Mouse (Mus musculus): ENCODE results near the gene Slc10a1. TPM values are rescaled to one million over a fixed set of nuclear protein-coding genes. Genes with fewer than 3 reads are reported as not detected.

Gene Slc10a1
- total and polyA plus RNA-seq, 3 experiments: 0.12 to 0.18 TPM; not detected in 1

GRCm38 (mm10) chr12:80971756-80972155 lies 3.3 kb upstream of the Slc10a1 start:
- Histone ChIP-seq H3K36me3 (ENCODE audit: control insufficient read depth in 1 of 2, insufficient read depth in 2 of 2, low read length in 2 of 2) (no peaks in the 10 kb centered on the region), H3K27me3 (ENCODE audit: control insufficient read depth in 1 of 2, insufficient read depth in 2 of 2, low read length in 2 of 2) (peaks cover 13 to 14% of the 10 kb centered on the region in 2 experiments), H3K79me2 (ENCODE audit: control insufficient read depth, insufficient read depth, low read length, poor library complexity) (no peaks in the 10 kb centered on the region), H3K27ac (ENCODE audit: control insufficient read depth, low read depth, low read length) (no peak overlapping the region), H3K4me1 (ENCODE audit: control insufficient read depth in 1 of 2, insufficient read depth in 2 of 2, low read length in 2 of 2) (no peaks in the 10 kb centered on the region), H3K9ac (ENCODE audit: control insufficient read depth, low read depth, low read length, poor library complexity, severe bottlenecking) (no peak overlapping the region), H3K9me3 (replicated peaks; ENCODE audit: insufficient read depth, low read length) (no peaks in the 10 kb centered on the region), H3K4me3 (ENCODE audit: control insufficient read depth in 1 of 2, insufficient read depth in 1 of 2, low read depth in 2 of 2, low read length in 2 of 2) (no peak overlapping the region)
- no peak for TF ChIP-seq MAFK (IDR thresholded peaks at IDR 0.05; ENCODE audit: borderline replicate concordance, low read depth, low read length)
- no peak for TF ChIP-seq USF1 (IDR thresholded peaks at IDR 0.05; ENCODE audit: low read depth, low read length)
- no peak for TF ChIP-seq JUND (IDR thresholded peaks at IDR 0.05; ENCODE audit: low read depth, low read length)
- TF ChIP-seq E2F4 (IDR thresholded peaks at IDR 0.05; ENCODE audit: borderline replicate concordance, low read depth, low read length): no peak
- no peak for TF ChIP-seq POLR2A (IDR thresholded peaks at IDR 0.05; ENCODE audit: control insufficient read depth in 1 of 2, insufficient read depth in 1 of 2, low read depth in 1 of 2, low read length in 2 of 2, poor library complexity in 1 of 2)
- TF ChIP-seq MAZ (IDR thresholded peaks at IDR 0.05; ENCODE audit: low read depth, low read length): no peak
- TF ChIP-seq TBP (IDR thresholded peaks at IDR 0.05; ENCODE audit: low read depth, low read length): no peak
- no peak for TF ChIP-seq KAT2A (conservative IDR thresholded peaks at IDR 0.05; ENCODE audit: low read depth, low read length)
- DNase-seq (ENCODE audit: low read depth, low spot score): no peak

GRCm38 (mm10) chr12:80970181-80970705 lies 1.7 kb upstream of the Slc10a1 start:
- H3K27me3 ChIP-seq (ENCODE audit: control insufficient read depth in 1 of 2, insufficient read depth in 2 of 2, low read length in 2 of 2): peaks cover 11 to 13% of the 10 kb centered on the region in 2 experiments
- H3K4me3 ChIP-seq (ENCODE audit: control insufficient read depth in 1 of 2, insufficient read depth in 1 of 2, low read depth in 2 of 2, low read length in 2 of 2): no peak overlapping the region
- no peak for DNase-seq (ENCODE audit: low read depth, low spot score)
- H3K4me1 ChIP-seq (ENCODE audit: control insufficient read depth in 1 of 2, insufficient read depth in 2 of 2, low read length in 2 of 2): no peaks in the 10 kb centered on the region
- H3K79me2 ChIP-seq (ENCODE audit: control insufficient read depth, insufficient read depth, low read length, poor library complexity): no peaks in the 10 kb centered on the region
- H3K9me3 ChIP-seq (replicated peaks; ENCODE audit: insufficient read depth, low read length): no peaks in the 10 kb centered on the region
- H3K9ac ChIP-seq (ENCODE audit: control insufficient read depth, low read depth, low read length, poor library complexity, severe bottlenecking): no peak overlapping the region
- no peak for TF ChIP-seq CHD1 (IDR thresholded peaks at IDR 0.05; ENCODE audit: low read depth, low read length)
- TF ChIP-seq KAT2A (conservative IDR thresholded peaks at IDR 0.05; ENCODE audit: low read depth, low read length): no peak
- no peak for TF ChIP-seq ELF1 (IDR thresholded peaks at IDR 0.05; ENCODE audit: low read depth, low read length)
- no peak for TF ChIP-seq POLR2A (IDR thresholded peaks at IDR 0.05; ENCODE audit: control insufficient read depth in 1 of 2, insufficient read depth in 1 of 2, low read depth in 1 of 2, low read length in 2 of 2, poor library complexity in 1 of 2)
- no peak for TF ChIP-seq ZKSCAN1 (IDR thresholded peaks at IDR 0.05; ENCODE audit: low read depth, low read length)
- TF ChIP-seq MYC (IDR thresholded peaks at IDR 0.05; ENCODE audit: low read depth, low read length): no peak
- TF ChIP-seq ZC3H11A (IDR thresholded peaks at IDR 0.05; ENCODE audit: low read depth, low read length): no peak
- TF ChIP-seq MYB (IDR thresholded peaks at IDR 0.05; ENCODE audit: low read depth, low read length): no peak
- no peaks in the 10 kb centered on the region for H3K36me3 ChIP-seq (ENCODE audit: control insufficient read depth in 1 of 2, insufficient read depth in 2 of 2, low read length in 2 of 2)
- H3K27ac ChIP-seq (ENCODE audit: control insufficient read depth, low read depth, low read length): no peak overlapping the region

- no peak for TF ChIP-seq BHLHE40 (IDR thresholded peaks at IDR 0.05; ENCODE audit: borderline replicate concordance, low read depth, low read length)
- no peak for TF ChIP-seq POLR2A (IDR thresholded peaks at IDR 0.05; ENCODE audit: control insufficient read depth in 1 of 2, insufficient read depth in 1 of 2, low read depth in 1 of 2, low read length in 2 of 2, poor library complexity in 1 of 2)
- TF ChIP-seq RAD21 (IDR thresholded peaks at IDR 0.05; ENCODE audit: low read depth, low read length): no peak
- no peak for TF ChIP-seq EP300 (IDR thresholded peaks at IDR 0.05; ENCODE audit: low read depth in 1 of 2, low read length in 2 of 2)
- TF ChIP-seq NELFE (IDR thresholded peaks at IDR 0.05; ENCODE audit: low read depth, low read length): no peak
- no peak for TF ChIP-seq TBP (IDR thresholded peaks at IDR 0.05; ENCODE audit: low read depth, low read length)
- no peak for TF ChIP-seq USF1 (IDR thresholded peaks at IDR 0.05; ENCODE audit: low read depth, low read length)
- TF ChIP-seq ZMIZ1 (IDR thresholded peaks at IDR 0.05; ENCODE audit: low read depth, low read length): no peak
- no peak for TF ChIP-seq ELF1 (IDR thresholded peaks at IDR 0.05; ENCODE audit: low read depth, low read length)
- no peak for TF ChIP-seq MYB (IDR thresholded peaks at IDR 0.05; ENCODE audit: low read depth, low read length)
- TF ChIP-seq ZKSCAN1 (IDR thresholded peaks at IDR 0.05; ENCODE audit: low read depth, low read length): no peak
- no peak for TF ChIP-seq KAT2A (conservative IDR thresholded peaks at IDR 0.05; ENCODE audit: low read depth, low read length)
- TF ChIP-seq MEF2A (IDR thresholded peaks at IDR 0.05; ENCODE audit: extremely low read depth, insufficient replicate concordance, low read depth, low read length, poor library complexity, severe bottlenecking): no peak
- TF ChIP-seq JUND (IDR thresholded peaks at IDR 0.05; ENCODE audit: low read depth, low read length): no peak
- TF ChIP-seq POLR2AphosphoS2 (IDR thresholded peaks at IDR 0.05; ENCODE audit: low read length): no peak
- TF ChIP-seq GATA1 (IDR thresholded peaks at IDR 0.05; ENCODE audit: low read depth, low read length): no peak
- no peak for TF ChIP-seq E2F4 (IDR thresholded peaks at IDR 0.05; ENCODE audit: borderline replicate concordance, low read depth, low read length)
- TF ChIP-seq UBTF (IDR thresholded peaks at IDR 0.05; ENCODE audit: borderline replicate concordance, insufficient read depth, low read depth, low read length): no peak
- no peak for DNase-seq (ENCODE audit: low read depth, low spot score)
- no peaks in the 10 kb centered on the region for H3K4me1 ChIP-seq (ENCODE audit: control insufficient read depth in 1 of 2, insufficient read depth in 2 of 2, low read length in 2 of 2)
- no peaks in the 10 kb centered on the region for H3K9me3 ChIP-seq (replicated peaks; ENCODE audit: insufficient read depth, low read length)
- no peaks in the 10 kb centered on the region for H3K79me2 ChIP-seq (ENCODE audit: control insufficient read depth, insufficient read depth, low read length, poor library complexity)
- H3K9ac ChIP-seq (ENCODE audit: control insufficient read depth, low read depth, low read length, poor library complexity, severe bottlenecking): no peak overlapping the region
- peaks cover 9% of the 10 kb centered on the region in 2 experiments for H3K27me3 ChIP-seq (ENCODE audit: control insufficient read depth in 1 of 2, insufficient read depth in 2 of 2, low read length in 2 of 2)
- no peaks in the 10 kb centered on the region for H3K36me3 ChIP-seq (ENCODE audit: control insufficient read depth in 1 of 2, insufficient read depth in 2 of 2, low read length in 2 of 2)
- H3K27ac ChIP-seq (ENCODE audit: control insufficient read depth, low read depth, low read length): no peak overlapping the region
- H3K4me3 ChIP-seq (ENCODE audit: control insufficient read depth in 1 of 2, insufficient read depth in 1 of 2, low read depth in 2 of 2, low read length in 2 of 2): no peak overlapping the region
These were observed 587 bp downstream of the Slc10a1 start for GRCm38 (mm10) chr12:80967918-80968317.

Data from MEL (cell line).